Mouse (Mus musculus): Measurements from ENCODE around the gene Plcb2.

GRCm38 (mm10) chr2:118730622-118730915 lies 2.3 kb upstream of the Plcb2 start:
- no peak for TF ChIP-seq POLR2A (IDR thresholded peaks at IDR 0.05; ENCODE audit: insufficient read depth, low read length)
- TF ChIP-seq EP300 (IDR thresholded peaks at IDR 0.05; ENCODE audit: insufficient read depth, low read depth, low read length): no peak

All from ES-Bruce4 (cell line).